Mouse (Mus musculus): ENCODE measurements around the gene Zcchc7.
"Not testable (repeated sequence)": the region's sequence is repeated elsewhere in the genome, so short reads cannot be mapped to it uniquely, and the experiment has no call there.

The Zcchc7 gene

DNA sequence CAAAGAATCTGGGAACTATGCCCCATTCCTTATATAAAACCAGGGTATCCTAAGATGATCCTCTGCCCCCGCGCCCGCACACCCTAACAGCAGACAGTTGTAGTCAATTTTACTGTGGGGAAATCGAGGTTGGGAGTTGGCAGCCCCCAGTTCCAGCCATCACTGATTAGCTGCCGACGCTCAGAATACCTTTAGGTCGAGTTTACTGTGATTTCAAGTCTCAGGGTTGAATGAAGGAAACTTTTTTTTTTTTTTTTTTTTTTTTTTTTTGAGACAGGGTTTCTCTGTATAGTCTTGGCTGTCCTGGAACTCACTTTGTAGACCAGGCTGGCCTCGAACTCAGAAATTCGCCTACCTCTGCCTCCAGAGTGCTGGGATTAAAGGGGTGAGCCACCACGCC is 1.5 kb downstream of the Zcchc7 start:
- not testable (repeated sequence) for DNase-seq (ENCODE audit: low spot score)

DNA sequence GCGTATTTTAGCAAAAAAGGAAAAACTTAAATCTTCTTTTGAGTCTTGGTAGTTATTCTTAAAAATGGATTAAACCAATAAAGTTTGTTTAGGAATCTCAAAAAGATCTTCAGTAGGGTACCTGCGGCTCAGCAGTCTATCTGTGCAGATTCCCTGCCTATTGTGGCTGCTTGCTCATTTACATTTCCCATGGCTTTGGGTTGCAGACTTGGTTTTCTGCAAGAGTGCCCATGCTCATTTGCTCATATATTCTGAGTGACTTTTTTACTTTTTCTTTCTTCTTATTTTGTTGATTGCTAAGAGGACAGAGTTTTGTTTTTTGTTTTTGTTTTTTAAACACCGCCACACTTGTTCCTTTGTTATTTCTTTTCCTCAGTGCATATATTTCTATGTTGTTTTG is 19.2 kb downstream of the Zcchc7 start:
- DNase-seq (ENCODE audit: low spot score), result no peak

DNA sequence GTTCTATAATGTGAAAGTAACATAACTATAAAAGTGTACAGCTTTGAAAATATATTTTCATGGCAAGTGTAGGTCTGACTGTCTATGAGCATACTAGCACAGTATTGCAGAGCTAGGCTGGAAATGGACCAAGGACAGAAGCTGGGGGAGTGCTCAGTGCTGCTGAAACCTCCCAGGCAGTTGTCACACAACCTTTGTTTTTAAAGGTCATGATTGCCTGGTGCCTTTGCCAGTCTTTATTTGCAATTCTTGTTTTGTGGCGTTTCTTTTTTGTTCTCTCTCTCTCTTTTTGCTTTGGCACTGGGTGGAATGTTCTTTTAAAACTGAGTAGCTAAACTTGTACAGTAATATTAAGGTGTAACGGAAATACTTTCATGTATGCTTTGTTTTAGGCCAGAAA is 21.0 kb downstream of the Zcchc7 start:
- no peak for DNase-seq (ENCODE audit: low spot score)

DNA sequence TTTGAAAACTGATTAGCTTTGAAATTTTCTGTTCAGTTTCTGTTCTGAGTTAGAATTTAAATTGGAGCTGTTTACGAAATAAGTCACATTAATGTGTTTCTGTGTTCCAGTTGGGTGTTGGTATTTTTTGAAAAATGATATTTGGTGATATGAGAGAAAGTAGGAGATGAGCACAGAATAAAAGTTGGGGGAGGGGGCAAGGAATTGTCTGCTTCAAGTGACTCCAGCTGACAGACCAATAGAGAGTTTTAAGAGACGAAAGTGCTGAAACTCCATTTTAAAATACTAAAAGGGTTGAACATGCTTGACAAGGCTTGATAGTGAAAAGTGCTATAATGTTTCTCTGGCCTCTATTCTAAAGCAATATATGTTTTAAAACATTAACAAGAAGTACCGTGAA is 21.4 kb downstream of the Zcchc7 start:
- DNase-seq (ENCODE audit: low spot score), result no peak

DNA sequence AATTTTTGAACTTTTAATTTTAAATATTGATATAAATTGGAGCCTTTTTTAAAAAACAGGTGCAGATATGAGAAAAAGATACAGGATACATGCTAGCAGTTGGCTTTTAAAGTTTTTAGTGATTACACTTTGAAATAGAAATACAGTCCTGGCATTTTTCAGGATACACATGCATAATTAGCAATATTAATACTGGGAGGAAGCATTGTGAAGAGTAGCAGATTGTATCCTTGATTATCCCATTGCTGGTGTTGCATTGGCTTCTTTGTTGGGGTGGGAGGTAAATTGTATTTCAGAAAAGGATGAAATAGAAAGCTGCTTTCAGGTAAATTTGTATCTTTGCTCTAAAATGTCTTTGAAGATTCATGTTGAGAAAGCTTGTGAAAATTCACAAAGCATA is 22.0 kb downstream of the Zcchc7 start:
- DNase-seq (ENCODE audit: low spot score), result no peak

DNA sequence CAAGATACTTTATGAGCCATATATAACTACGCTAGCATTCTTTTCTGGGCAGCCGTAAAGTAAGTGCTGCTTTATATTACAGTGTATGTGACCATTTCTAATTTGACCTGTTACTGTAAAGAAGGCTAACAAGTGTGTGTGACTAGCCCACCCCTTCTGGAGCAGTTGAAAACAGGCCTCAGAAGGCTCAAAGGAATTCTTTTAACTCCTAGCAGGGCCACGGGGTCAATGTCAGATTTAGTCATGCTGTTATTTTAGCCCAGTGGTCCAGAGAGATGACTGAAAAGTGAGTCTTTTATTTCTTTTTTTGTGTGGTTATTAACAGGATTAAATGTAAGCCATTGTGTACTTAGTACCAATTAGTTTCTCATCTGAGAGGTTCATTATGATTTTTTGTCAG is 22.6 kb downstream of the Zcchc7 start:
- no peak for DNase-seq (ENCODE audit: low spot score)

DNA sequence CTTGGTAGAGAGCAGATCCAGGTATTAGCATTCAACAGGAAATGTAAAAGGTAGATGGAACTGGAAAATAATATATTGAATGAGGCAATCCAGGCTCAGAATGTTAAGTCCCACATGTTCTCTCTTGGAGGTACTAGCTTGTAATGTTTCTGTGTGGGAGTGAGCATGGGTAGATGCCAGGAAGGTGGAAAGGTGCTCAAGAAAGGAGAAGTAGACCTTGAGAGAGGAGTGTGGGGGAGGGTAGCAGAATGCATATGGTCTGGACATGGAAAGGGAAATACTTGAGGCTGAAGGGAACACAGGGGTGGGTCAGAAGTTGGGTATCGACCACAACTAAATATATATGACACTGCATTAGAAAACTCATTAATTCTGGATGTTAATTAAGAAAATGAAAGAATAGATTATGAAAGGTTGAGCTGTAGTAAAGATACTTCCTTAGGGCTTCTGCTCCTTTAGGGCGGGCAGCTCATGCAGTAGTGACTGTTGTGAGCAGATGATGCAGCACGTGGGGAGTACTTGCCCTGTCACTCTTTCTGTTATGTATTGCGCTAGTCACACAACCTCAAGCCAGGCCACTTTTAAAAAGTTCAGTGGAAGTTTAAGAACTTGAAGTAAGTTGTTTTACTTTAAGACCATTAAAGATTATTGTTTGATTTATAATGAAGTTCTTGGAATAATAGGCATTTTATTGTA is 24.9 kb downstream of the Zcchc7 start:
- no peak for DNase-seq (ENCODE audit: low spot score)

DNA sequence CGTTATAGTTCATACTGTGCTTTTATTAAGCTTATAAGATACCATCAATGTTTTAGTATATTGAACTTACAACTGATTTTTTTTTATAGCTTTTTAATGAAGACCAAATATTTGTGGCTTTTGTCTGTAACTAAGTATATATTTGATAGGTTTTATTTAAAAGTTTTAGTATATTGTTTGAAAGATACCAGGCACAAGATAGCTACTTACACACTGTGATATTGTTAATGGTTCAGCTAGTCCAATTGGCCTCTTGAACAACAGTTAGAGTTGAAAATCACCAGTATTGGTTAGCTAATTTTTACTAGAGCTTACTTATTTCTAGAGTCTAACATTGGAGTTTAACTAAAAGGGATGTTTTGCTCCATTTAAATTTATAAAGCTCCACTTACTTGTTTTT is 25.8 kb downstream of the Zcchc7 start:
- DNase-seq (ENCODE audit: low spot score), result no peak

DNA sequence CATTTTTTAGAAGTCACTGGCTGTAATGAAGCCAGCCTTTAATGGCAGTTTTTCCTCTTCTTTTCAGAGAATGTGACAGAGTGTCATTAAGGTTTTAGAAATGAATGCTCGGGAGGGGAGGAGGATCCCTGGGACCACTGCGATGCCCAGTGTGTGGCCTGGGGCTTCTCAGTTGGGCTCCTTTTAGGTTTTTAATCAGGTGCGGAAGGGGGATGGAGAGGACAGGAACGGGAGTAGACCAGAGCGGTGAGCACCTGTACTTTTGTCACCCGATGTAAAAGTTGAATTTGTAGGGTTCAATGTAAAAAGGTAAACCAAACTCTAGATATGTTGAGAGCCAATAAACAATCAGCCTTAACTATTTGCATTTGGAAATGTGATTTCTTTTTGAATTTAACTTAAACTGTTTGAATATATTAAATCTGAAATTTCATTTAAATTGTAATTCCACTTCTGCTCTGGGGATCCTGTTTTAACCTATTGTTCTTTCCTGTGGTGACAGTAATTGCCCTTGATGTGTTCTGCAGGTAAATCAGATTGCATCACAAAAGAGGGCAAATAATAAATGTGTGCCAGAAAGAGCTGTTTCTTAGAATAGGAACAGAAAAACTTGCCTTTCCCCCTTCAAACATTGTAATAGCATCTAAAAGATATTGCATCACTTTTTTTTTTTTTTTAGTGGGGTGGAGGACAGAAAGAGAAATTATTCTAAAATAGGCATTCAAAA is 28.1 kb downstream of the Zcchc7 start:
- no peak for DNase-seq (ENCODE audit: low spot score)

DNA sequence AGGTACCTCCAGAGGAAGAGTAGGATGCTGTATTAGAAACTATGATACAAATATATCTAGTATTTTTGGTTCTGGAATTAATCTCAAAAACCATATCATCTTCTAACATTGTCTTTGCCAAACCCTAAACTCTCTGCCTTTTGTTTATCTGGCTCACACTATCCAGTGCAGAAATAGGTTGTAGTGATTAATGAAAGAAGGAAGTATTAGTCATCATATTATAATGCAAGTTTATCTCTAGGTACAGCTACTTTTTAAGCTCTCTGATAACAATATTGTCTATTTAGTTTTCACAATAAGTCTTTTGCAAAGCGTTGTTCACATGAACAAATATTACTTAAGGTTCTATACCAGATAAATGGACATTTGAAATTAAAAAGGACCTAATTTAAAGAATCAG is 57.2 kb downstream of the Zcchc7 start:
- no peak for DNase-seq (ENCODE audit: low spot score)

DNA sequence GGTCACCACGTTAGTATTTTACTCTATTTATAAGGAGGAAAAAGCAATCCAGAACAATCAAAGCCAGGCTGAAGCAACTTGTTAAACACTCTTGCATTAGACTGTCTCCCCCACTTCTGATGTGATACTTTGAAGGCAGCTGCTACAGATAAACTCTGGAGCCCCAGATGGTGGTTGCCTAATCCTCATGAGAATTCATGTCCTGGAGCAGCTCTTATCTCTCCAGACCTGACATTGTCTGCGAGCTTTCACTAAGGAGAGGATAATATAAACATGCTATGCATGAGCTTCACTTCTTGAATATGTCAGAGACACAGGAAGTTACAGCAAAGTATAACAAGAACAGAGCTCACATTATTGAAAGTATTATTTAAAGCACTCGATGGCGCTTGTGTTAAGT is 58.1 kb downstream of the Zcchc7 start:
- no peak for DNase-seq (ENCODE audit: low spot score)

DNA sequence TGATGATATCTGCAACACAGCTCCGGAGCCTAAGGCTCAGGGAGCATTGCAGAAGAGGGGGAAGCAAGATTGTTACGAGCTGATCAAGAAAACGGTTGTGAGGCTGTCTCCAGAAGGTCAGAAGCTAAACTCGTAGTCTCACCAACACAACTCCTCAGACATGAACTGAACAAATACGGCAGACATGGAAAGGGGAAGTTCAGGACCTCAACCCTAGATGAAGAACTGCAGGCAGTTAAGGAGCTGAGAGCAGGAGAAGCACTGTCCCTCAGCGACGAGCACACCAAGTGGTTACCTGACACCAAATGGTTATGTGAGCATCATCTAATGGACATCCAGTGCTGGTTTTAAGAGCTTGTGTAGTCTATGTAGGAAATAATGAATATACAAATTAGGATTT is 60.9 kb downstream of the Zcchc7 start:
- no peak for DNase-seq (ENCODE audit: low spot score)

DNA sequence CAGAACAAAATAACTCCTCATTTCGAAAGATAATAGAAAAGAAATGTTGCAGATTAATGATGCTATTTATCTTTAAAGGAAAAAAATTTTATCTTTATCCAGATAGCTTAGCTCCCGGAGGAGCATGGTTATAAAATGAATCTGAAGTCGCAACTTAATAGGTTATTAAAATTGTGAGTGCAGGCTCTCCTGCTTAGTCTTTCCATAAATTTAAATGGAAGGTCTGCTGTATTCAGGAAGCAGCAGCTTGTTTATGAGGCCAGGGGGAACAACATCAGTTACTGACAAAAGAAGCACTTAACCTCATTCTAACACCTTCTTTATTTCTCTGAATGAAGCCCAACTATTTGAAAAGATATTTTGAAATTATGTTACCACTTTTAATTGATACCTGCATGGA is 74.9 kb downstream of the Zcchc7 start:
- DNase-seq (ENCODE audit: low spot score), result no peak

DNA sequence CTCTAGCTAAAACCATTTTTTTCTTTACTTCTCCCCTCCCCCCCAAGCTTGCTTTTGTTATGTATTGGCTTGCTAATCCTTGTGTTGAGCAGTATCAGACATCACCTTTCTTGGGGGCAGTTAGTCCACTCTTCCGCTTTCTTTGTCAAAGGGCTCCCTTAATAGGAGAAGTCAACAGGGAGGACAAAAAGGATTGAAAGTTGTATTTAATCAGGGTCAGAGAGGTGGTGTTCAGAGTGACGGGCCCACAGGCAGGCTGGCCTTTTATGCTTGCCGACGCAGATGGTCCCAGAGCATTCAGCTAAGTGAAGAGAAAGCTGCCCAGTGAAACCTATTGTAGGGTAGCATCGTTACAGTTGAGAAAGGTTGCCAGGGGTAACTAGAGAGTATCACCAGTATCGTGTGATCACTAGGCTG is 96.2 kb downstream of the Zcchc7 start:
- DNase-seq (ENCODE audit: low spot score), result no peak

DNA sequence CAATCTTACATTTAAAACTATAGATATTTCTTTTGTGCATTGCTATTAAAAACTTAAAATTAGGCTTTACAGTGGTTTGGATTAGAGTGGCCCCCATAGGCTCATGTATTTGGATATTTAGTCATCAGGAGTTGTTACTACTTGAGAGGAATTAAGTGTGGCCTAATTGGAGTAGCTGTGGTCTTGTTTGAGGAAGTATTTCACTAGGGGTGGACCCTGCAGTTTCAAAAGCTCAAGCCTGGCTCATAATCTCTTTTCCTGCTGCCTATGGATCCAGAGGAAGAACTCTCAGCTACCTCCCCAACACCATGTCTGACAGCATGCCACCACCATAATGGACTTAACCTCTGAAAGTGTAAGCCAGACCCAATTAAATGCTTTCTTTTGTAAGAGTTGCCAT is 115.9 kb downstream of the Zcchc7 start:
- DNase-seq (ENCODE audit: low spot score), result no peak

DNA sequence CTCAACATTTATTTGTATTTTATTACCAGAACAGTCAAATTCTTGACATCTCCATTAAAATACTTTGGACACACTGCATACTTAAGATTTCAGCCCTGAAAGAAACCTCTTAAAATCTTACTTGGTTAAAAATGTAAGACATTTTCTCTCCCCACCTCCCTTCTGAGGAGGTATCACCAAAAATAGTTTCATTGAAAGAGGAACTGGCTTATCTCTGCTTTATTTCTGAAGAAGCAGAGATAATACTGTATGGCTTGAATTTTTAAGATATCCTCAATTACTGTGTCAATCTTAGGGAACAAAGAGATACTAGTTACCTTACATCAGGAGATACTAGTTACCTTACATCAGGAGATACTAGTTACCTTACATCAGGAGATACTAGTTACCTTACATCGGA is 116.4 kb downstream of the Zcchc7 start:
- DNase-seq (ENCODE audit: low spot score), result no peak

DNA sequence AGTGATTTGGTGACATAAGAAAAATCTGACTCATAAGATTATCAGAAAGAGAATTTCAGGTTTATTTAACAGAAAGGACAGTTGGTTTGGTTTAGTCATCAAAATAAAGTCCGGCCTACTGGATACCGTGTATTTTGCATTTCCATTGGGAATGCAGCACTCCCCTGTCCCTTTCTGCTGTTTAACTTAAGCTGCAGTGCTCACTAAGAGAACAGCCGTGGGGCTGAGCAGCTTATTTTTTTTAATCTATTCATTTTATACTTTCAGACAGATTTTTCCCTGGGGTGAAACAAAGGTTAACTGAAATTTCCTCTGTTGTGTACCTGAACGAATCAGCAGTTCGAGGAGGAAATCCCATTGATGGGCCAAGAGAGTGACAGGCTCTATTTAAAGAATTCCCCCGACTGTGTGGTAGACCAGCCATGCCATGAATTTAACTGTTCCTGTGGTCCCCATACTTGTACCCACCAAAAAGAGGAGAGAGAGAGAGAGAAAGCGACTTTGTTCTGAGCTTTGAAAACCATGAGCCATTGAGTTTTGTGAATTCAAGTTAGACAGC is 124.5 kb downstream of the Zcchc7 start:
- no peak for DNase-seq (ENCODE audit: low spot score)

DNA sequence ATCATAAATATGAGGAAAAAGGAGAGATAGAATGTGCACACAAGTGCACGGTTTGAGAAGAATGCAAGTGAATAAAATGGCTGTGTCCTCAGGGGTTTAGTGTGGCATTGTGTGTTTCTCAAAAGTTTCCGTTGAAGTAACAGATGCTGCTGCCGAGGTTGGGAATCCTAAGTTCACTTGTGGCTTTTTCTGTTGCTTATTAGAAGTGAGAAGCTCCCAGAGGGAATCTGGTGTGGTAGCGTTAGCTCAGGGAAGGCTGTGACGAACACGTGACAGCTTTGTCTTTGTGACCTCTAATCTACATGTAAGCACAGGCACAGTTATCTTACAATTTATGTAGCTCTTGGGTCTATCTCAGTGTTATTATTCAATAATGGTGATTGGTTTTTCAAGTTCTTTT is 130.5 kb downstream of the Zcchc7 start:
- DNase-seq (ENCODE audit: low spot score), result no peak

DNA sequence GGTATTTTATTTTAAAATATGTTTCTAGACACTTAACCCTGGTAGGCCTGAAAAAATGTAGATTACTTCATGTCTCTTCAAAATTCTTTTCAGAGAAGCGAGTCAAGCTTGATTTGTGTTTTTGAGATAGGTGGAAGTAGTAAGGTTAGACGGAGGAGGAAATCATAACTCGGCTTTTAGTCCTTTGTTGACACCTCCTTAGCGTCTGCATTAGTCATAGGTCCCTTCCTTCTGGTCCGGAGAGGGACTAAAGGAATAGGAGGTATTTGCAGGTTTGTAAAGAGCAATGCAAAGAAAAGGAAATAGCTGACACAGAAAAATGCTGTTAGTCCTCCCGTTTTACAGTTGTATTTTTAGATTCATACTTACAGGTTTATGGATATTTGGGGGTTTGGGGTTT is 135.7 kb downstream of the Zcchc7 start:
- no peak for DNase-seq (ENCODE audit: low spot score)

DNA sequence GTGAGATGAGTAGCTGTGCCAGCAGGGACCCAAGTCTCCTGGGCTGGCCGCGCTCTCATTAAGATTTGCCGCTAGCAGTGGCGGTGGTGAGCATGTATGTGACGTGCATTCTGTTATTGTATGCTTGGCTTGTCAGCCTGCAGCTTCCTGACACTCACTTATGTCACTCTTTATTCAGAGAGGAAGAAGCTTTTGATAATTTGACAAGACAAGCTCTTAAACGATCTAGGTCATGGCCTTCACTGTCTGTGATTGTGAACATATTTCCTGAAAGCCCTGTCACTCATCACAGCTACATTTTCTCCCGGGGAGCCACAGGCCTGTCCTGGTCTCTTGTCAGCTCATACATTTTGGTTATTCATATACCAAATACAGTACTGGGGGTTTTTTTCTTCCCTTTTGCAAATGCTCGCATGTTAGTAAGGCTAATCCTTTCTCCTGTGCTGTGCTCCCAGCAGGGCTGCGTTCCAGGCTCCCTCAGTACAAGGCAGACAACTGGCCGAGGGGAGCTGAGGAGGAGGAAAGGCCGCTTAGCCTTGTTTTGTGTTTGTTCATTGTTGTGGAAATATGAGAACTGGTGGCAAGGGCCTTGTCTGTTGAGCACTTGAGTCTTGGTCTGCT is 150.1 kb downstream of the Zcchc7 start:
- no peak for DNase-seq (ENCODE audit: low spot score)

DNA sequence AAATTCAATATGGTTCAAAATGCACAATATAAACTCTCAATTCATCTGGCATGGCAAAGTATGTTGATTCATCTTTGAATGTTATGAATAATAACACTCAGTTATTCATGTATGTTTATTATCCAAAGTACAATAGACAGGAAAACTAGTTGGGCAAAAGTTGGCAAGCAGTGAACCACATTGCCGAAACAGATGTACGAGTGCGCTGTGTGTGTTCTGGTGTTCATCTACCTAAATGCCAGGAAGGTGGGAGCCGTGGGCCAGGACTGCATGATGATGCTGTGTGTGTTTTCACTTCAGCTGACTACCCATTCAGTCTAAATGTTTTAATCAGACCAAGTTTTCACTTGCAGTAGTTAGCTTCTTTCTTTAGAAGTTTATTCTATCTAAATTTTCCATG is 150.7 kb downstream of the Zcchc7 start:
- no peak for DNase-seq (ENCODE audit: low spot score)

DNA sequence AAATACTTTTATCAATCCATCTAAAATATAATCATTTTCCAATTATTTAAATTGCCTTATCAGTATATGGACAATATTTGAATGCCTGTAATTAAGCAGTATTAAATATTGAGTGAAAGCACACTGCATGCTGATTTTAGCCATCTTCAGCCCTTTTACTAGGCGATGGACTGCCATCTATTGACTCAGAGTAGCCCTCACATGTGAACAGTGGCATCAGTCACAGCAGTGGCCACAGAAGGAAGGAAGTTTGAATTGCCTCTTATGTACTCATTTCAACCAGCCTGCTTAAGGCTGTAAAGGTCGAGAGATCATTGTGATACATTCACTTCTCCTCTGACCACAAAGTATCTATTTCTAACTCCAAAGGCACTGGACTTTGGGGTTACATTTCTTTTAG is 154.4 kb downstream of the Zcchc7 start:
- no peak for DNase-seq (ENCODE audit: low spot score)

DNA sequence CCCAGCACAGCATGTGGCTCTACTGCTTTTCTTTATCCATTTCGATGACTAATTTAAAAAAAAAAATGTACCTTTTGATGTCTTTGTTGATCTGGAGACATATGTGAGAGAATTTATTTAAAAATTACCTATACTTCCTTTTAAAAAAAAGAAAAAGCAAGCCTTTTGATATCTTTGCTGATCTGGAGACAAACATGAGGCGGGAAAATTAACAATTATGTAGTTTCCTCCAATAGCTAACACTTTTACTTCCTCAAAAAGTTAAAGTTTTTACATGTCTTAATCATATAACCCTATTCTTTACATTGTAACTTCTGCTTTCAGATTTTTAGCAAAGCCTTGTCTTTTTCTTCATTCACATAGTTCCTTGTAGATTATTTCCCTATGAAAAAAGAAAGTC is 155.2 kb downstream of the Zcchc7 start:
- no peak for DNase-seq (ENCODE audit: low spot score)
